Mouse (Mus musculus): ENCODE measurements at regions not wholly inside any gene's neighbourhood (a gene's known extent, or its start where the extent isn't known, plus 50 kb on each side); places are given as distances from the start of the nearest gene placed in this dataset.
"Not testable (repeated sequence)": the region's sequence is repeated elsewhere in the genome, so short reads cannot be mapped to it uniquely, and the experiment has no call there.

DNA sequence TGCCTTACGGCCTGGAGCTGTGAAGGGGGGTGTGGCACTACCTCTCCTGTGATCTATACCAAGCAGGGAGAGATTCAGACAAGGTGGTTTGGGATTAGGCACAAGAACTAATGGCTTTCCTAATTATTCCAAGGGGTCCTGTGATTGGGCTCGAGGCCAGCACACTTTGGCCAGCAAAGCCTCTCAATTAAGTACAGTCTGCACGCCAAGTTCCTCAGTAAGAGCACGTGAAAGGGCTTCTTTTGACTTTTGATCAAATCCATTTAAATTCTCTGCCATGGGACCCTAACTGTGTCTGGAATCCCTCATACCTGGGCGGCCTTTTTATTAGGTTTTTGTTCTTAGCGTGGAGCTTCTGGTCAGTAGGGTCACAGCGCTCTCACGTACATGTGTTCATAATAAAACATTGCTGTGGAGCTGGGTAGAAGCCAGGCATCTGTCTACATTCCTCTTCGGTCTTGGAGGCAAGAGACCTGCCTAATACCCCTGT is 461.9 kb downstream of the Gja1 start:
- in situ Hi-C loops (cut with MboI; ENCODE audit: low pct_unique_long_range_greater_than_20kb in 1 of 2, low sequenced_read_pairs in 2 of 2, unreplicated experiment in 1 of 2), result loop anchor here (25.0 kb wide), 1 partner anchor 477 kb away; no protein-coding TSS in a partner anchor

DNA sequence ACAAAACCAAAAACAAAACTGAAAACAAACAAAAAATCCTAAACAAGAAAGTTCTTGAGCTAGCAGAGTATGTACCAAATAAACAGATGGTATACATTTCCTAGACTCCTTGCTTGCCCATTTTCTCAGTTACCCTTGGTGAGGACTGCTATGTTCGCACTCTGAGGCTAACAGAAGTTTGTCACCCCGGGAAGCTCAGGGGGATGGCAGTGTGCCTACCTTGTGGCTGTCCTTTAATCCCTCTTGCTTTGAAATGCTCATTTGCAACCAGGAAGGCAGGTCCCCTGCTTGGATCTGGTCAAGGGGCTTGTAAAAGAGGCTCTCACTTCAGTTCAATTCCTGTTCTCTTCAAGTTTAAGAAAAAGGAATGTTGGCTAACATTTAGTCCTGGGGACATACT is 462.4 kb downstream of the Gja1 start:
- in situ Hi-C loops (cut with MboI; ENCODE audit: low pct_unique_long_range_greater_than_20kb in 1 of 2, low sequenced_read_pairs in 2 of 2, unreplicated experiment in 1 of 2), result loop anchor here (25.0 kb wide), 1 partner anchor 477 kb away; no protein-coding TSS in a partner anchor

DNA sequence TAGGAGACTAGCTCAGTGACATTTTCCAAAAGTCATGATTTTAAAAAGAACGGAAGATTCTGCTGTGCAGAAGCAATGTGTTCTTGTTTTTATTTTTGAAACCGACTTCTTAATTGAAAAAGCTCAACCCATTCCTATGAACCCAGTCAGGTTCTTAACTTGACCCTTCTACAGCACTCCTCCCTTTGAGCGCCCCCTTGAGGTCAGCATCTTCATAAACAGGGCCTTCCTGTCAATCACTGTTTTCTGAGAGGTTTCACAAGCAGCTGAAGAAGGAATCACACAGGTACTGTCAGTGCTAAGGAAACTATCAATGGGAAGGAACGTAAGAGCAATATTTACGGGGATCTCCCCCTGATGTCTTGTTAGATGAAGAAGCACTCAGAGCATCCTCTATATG is 463.6 kb downstream of the Gja1 start:
- in situ Hi-C loops (cut with MboI; ENCODE audit: low pct_unique_long_range_greater_than_20kb in 1 of 2, low sequenced_read_pairs in 2 of 2, unreplicated experiment in 1 of 2), result loop anchor here (25.0 kb wide), 1 partner anchor 478 kb away; no protein-coding TSS in a partner anchor

DNA sequence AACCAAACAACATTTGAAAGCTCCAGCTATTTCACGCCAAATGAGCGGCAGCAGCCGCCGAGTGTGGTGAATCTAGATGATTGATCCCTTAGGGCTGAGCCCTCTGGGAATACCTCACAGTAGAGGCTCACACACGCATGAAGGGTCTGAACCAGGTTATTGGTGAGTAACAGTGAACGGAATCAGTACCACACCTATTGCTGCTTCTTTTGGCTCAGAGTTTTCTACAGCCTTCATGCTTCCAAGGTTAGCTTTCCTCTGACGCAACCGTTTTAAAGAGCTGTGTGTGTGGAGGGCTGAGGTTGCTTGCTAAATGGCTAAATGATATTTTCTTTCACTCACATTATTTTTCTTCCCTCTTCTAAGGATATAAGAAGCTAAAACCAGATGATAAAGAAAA is 464.4 kb downstream of the Gja1 start:
- in situ Hi-C loops (cut with MboI; ENCODE audit: low pct_unique_long_range_greater_than_20kb in 1 of 2, low sequenced_read_pairs in 2 of 2, unreplicated experiment in 1 of 2), result loop anchor here (25.0 kb wide), 1 partner anchor 479 kb away; no protein-coding TSS in a partner anchor

DNA sequence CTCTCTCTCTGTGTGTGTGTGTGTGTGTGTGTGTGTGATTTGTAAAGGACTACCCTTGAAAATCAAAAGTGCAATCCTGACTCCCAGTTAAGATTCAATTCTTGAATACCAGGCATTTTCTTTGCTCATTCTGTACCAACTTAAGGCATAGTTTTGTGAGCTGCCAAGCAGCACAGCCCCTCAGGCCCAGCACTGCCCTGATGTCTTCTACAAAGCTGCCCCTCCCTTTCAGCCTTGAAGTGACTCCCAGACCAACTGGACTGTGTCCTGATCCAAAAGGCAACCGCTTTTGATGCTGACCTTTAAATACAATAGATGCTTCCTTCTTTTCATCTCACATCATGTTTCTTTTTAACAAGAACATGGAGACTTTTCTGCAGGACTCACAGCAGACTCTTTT is 464.8 kb downstream of the Gja1 start:
- in situ Hi-C loops (cut with MboI; ENCODE audit: low pct_unique_long_range_greater_than_20kb in 1 of 2, low sequenced_read_pairs in 2 of 2, unreplicated experiment in 1 of 2), result loop anchor here (25.0 kb wide), 1 partner anchor 480 kb away; no protein-coding TSS in a partner anchor

DNA sequence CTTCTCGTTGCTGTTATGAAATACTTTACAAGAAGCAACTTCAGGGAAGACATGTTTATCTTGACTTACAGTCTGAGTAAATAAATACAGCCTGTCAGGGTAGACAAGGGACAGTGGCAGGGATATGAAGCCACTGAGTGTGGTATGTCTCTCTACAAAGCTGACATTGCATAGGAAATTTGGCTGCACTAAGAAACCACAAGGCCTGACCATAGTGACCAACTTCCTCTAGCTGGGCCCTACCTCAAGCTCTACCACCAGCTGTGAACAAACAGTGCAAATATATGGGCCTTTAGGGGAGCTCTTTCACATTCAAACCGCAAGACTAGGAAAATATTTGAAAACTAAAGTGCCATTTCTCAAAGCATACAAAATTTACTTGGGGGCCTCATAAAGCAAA is 475.4 kb downstream of the Gja1 start:
- in situ Hi-C loops (cut with MboI; ENCODE audit: low pct_unique_long_range_greater_than_20kb in 1 of 2, low sequenced_read_pairs in 2 of 2, unreplicated experiment in 1 of 2), result no loop called here

DNA sequence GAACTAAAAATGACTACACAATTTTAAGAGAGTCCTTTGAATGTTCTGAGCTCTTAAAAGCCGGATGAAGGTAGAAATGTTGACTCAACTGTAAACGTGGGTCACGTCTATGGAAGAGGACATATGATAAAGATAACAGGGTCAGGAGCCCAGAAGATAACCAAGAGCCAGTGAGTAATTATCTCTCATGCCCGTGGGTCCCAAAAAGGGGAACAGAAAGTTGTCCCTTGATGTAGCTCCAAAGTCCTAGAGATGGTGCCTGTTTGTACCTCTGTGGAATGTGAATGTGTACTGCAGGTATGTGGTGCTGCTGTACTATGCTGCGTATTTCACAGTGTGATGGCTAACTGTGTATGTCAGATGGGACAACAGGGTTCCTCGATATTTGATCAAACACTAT is 479.1 kb downstream of the Gja1 start:
- in situ Hi-C loops (cut with MboI; ENCODE audit: low pct_unique_long_range_greater_than_20kb in 1 of 2, low sequenced_read_pairs in 2 of 2, unreplicated experiment in 1 of 2), result no loop called here

DNA sequence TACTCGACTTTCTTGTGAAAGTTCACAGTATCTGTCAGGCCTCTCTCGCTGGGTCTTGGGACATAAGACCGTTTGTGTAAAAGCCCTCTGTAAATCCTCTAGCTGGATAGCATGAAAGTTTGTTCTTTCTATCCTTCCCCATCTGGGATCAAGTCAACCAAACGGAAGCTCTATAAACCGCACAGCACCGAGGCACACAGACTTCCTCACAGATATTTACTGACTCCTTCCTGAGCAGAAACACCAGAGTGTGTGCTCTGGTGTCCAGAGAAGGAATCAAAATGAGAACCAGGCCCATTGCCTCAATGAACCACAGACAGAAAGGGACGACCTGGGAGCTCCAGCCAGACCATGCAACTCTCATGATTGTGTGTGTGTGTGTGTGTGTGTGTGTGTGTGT is 502.6 kb downstream of the Gja1 start:
- in situ Hi-C loops (cut with MboI; ENCODE audit: low pct_unique_long_range_greater_than_20kb in 1 of 2, low sequenced_read_pairs in 2 of 2, unreplicated experiment in 1 of 2), result no loop called here

DNA sequence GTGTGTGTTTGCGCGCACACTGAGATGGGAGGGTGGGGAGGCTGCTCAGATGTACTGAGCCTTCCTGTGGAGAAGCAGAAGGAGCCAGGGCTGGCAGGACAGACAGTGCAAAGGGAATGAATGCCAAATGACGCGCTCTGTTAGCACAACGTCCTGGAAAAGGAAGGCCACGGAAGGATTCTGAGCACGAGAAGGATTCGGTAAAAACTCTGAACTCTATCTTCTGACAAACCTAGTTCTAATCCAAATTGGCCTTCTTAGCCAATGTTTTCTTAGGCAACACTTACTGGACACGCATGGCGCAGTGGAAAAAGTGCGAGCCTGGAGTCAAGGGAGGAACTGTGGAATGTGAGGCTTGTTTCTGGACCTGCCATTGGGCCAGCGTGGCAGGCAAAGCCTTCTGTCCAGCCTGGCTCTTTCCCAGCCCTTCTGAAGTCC is 503.0 kb downstream of the Gja1 start:
- in situ Hi-C loops (cut with MboI; ENCODE audit: low pct_unique_long_range_greater_than_20kb in 1 of 2, low sequenced_read_pairs in 2 of 2, unreplicated experiment in 1 of 2), result no loop called here

DNA sequence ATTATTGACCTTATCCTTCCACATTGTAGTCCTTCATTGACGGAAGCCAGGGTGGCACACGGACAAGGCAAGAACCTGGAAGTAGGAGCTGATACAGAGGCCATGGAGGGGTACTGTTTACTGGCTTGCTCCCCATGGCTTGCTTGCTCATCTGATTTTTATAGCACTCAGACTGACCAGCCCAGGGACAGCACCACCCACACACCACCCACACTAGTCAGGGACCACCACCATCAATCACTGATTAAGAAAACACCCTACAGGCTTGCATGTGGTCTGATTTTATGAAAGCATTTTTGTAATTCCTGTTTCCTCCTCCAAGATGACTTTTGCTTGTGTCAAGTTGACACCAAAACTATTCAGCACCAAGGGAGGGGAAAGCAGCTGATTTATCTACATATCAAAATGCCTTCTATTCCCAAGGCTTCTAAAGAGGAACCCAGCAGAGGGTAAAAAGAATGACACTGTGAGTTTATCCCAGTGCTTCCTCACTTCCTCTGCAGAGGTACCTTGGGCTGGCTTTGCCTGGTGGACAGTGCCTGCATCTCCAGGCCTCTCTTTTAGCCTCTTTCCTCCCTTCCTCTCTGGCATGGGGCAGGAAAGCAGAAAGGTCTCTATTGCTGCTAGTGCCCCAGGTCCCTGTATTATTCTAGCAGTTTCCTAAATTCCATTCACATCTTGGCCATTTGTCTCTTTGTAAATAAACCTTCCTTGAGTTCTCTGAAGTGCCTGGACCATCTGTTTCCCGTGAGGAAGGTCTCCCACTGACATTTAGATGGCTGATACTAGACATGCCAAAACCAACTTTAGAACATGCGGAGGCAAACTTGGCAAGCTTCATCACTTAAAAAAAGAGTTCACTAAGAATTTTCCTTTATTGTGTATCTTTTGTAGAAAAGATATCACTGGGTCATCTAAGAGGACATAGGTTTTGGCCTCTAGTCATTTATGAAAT is 507.6 kb downstream of the Gja1 start:
- in situ Hi-C loops (cut with MboI; ENCODE audit: low pct_unique_long_range_greater_than_20kb in 1 of 2, low sequenced_read_pairs in 2 of 2, unreplicated experiment in 1 of 2), result no loop called here

DNA sequence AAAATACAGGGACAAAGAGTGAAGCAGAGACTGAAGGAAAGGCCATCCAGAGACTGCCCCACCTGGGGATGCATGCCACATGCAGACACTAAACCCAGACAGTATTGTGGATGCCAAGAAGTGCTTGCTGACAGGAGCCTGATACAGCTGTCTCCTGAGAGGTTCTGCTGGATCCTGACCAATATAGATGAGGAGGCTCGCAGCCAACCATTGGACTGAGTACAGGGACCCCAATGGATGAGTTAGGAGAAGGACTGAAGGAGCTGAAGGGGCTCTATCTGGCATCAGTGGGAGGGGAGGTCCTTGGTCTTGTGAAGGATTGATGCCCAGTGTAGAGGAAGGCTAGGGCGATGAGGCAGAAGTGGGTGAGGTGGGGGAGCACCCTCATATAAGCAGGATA is 514.4 kb downstream of the Gja1 start:
- in situ Hi-C loops (cut with MboI; ENCODE audit: low pct_unique_long_range_greater_than_20kb in 1 of 2, low sequenced_read_pairs in 2 of 2, unreplicated experiment in 1 of 2), result not testable (repeated sequence)

DNA sequence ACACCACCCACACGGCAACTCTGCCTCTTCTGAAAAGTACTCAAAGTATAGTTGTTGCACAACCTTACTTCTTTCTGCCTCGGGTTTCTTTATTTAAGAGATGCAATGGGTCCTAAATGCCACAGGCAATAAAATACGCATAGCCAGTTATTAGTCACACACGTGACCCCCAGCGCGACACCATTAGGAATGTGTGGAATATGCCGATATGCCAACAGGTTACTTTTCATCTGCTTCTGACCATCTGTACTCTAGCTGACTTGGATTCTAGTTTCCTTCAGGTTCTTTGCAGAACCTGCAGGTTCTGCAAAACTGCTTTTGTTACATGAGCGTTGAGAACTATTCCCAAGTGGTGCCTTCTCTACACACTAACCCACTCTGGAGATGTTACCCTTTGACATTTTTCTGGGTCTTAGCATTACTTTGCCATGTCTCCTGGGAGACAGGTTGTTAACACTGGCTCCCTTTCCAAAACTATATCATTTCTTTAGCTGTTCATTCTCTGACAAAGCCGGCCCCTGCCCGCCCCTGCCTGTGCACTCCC is 515.6 kb downstream of the Gja1 start:
- in situ Hi-C loops (cut with MboI; ENCODE audit: low pct_unique_long_range_greater_than_20kb in 1 of 2, low sequenced_read_pairs in 2 of 2, unreplicated experiment in 1 of 2), result no loop called here

DNA sequence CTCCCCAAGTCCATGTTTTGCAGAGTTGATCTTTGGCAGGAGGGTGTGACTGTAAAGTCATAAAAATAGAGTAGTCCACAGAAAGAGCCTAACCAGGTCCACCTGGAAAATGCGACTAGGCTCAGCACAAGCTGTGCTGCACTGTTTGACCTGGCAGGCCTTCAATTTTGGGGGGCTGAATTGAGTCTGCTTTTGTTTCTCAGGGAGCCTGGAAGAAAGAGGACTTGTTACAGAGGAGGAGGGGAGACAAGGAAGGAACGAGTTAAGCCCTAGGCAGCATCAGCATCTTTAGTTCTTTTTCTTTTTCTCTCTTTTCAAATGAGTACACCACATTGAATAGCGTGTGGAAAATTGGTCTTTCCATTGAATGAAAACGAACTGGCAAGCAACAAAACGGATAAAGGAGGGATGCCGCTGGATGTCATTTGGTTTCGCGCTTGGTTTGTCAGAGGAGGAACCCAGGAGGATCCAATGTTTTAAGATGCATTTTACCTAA is 516.1 kb downstream of the Gja1 start:
- in situ Hi-C loops (cut with MboI; ENCODE audit: low pct_unique_long_range_greater_than_20kb in 1 of 2, low sequenced_read_pairs in 2 of 2, unreplicated experiment in 1 of 2), result no loop called here

DNA sequence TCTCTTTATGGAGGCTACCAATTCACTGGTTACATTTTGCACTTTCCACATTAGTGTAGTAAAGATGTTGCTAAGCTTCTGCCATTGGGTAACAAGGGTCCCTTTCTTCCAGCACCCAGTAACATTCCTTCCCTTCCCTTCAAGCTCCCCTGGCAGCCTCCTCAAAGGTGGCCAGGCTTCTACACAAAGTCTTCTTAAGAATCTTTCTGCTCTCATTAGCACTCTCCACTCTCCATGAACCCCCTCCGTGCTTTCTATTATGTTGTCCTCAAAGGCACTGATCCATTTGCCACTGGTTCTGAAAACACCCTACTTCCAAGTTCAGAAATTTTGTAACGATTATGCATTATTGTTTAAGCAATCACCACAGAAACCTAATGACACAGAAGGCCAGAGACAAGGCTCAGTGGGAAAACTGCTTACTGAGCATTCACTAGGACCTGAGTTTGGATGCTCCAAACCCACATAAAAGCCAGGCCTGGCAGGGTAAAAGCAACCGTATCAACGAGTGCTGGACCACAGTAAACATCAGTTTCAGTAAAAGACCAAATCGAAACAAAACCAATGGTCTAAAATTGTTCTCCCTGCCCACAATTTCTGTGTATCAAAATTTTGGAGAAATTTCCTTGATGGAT is 522.6 kb downstream of the Gja1 start:
- in situ Hi-C loops (cut with MboI; ENCODE audit: low pct_unique_long_range_greater_than_20kb in 1 of 2, low sequenced_read_pairs in 2 of 2, unreplicated experiment in 1 of 2), result no loop called here

DNA sequence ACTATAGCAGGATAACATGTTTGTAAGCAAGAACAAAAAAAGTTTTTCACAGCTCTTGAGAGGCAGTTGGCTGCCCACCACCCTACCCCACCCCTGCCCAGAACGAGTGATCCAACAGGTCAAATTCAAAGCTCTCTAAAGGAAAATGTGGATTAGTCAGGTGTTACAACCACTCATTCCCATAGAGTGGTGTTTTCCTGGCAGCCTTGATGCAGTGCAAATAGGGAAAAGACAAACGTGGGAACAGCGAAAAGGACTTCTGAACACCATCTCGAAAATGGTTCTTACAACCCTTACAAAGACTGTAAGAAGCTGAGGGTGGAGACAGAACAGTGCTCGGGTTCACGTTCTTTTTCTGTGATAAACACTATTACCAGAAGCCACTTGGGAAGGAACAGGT is 523.8 kb downstream of the Gja1 start:
- in situ Hi-C loops (cut with MboI; ENCODE audit: low pct_unique_long_range_greater_than_20kb in 1 of 2, low sequenced_read_pairs in 2 of 2, unreplicated experiment in 1 of 2), result no loop called here

DNA sequence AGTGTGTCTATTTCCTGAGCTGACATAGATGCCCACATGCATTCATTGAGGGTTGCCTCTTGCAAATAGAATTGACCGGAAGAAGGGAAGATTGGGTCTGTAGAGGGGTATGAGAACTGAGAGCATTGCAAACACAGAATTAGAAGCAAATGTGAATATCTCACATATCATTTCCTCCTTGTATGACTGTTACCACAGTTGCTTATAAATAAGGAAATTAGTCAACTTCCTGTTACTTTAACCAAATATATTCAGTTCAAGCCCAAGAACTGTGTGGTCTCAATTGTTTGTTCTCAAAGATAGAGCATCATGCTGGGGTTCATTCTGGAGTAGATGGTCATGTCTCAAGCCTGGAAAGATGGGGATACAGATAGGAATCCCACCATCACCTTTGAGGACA is 535.6 kb downstream of the Gja1 start:
- in situ Hi-C loops (cut with MboI; ENCODE audit: low pct_unique_long_range_greater_than_20kb in 1 of 2, low sequenced_read_pairs in 2 of 2, unreplicated experiment in 1 of 2), result no loop called here

DNA sequence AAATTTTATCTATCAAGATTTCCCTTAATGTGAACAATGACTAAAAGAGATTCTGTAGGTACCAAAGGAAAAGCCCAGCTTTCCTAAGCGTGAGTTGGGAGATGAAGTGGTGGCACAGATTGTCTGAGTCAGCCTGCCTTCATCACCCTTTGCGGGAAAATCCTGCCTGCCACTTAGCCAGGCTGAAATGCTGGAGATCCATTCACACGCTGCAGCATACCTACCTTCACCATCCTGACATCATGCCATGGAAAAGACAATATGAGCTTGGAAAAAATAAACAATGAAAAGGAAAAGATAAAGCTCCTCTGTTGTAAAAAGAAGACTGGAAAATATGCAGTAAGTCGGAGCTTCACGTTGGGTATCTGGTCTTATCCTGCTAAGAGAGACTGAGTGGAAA is 537.0 kb downstream of the Gja1 start:
- in situ Hi-C loops (cut with MboI; ENCODE audit: low pct_unique_long_range_greater_than_20kb in 1 of 2, low sequenced_read_pairs in 2 of 2, unreplicated experiment in 1 of 2), result no loop called here

DNA sequence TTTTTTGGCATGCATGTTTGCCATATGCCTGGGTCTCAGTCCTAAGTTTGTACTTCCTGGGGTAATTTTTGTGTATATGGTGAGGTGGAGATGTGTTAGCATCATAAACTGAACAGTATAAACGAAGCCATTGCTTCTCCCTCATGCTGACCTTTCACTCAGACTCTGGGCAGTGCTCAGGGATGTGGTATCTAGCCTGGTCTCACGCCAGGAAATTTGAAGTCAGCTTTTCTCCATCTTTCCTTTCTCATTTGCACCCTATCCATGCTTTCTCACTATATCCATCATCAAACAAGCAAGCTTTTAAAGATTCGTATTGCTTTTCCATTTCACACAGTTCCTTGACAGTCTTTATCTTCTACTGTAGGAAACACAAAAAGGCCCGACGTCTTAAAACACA is 541.3 kb downstream of the Gja1 start:
- in situ Hi-C loops (cut with MboI; ENCODE audit: low pct_unique_long_range_greater_than_20kb in 1 of 2, low sequenced_read_pairs in 2 of 2, unreplicated experiment in 1 of 2), result no loop called here

Data from mouse embryonic stem cell (cell line).